Mouse (Mus musculus): ENCODE measurements around the gene Pam16. TPM values are rescaled to one million over a fixed set of nuclear protein-coding genes. Genes with fewer than 3 reads are reported as not detected.

Pam16 gene
- polyA plus RNA-seq (2015; fragmentation: Nextera tagmentation; extraction: Ambion mirVana): 162 and 171 TPM in 2 replicates

DNA sequence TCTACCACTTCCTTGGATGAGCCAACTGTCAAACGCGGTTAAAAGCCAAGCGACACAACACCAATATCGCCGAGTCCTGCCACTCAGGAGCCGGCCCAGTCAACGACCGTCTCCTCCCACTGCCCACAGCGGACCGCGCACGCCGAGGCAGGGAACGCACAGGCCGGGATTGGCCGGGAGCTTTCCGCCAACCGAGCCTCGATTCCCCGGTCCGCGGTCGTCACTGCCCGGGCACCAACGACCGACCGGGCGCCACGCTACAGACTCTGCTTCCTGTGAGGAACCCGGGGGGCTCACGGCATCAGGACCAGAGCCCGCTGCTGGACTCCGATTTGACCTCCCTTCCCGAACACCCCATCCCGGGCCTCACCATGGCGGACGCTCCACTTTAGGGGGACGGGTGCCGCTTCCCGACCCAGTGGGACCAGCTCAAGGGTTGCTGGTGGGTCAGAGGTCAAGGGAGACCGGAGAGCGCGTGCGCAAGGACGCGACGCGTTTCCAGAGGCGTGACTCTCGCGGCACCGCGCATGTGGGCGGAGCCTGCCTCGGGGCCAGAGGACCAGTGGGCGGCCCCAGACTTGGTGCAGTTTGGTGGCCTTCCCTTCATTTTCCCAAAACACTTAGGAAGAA is at the start of gene Pam16:
Pam16 (minus strand) TSS at position 508 of the 630 bp plus-strand sequence.
- WGBS: under 1% methylated on average over 56 of the region's 56 CpGs

DNA sequence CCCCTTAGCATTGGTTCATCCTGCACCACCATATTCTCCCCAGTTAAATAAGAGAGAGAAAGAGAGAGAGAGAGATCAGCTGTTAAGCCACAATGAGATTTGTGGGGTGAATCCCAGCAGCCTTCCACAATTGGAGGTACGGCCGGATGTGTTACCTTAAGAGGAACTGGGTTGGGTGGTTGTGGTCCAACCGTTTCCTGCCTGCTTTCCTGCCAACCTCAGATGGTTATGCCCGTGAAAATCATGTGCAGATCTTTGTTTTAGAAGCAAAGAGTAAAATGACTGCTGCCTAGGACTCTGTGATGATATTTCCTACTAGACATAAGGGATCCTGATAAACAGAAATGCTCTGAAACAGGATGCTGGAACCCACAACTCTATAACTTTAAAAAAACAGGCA is 49.3 kb upstream of the Pam16 start:
- Histone ChIP-seq H3K27me3 (no peaks in the 10 kb centered on the region), H3K4me1 (peaks cover 8% of the 10 kb centered on the region), H3K4me2 (replicated peaks) (no peak overlapping the region), H3K36me3 (peaks cover 20% of the 10 kb centered on the region; the same call in 1 of the 2 replicates), H3K27ac (replicated peaks) (no peak overlapping the region), H3K4me3 (no peak overlapping the region), H3K9ac (replicated peaks) (no peak overlapping the region), H3K9me3 (no peaks in the 10 kb centered on the region)
- WGBS: 91% methylated on average over 4 of the region's 4 CpGs
- ATAC-seq (replicated peaks): no peak

More for the DNA sequence above, at the start of gene Pam16:
- H3K4me2 ChIP-seq (replicated peaks): peak within 1 kb of the TSS; percentile 70
- no peaks in the 10 kb centered on the region for H3K36me3 ChIP-seq
- peak within 1 kb of the TSS; percentile 87 for H3K9ac ChIP-seq (replicated peaks)
- H3K9me3 ChIP-seq: no peaks in the 10 kb centered on the region
- peak within 1 kb of the TSS; percentile 86 for H3K4me3 ChIP-seq
- peak within 1 kb of the TSS; percentile 76 for H3K27ac ChIP-seq (replicated peaks)
- ATAC-seq (replicated peaks): peak; percentile 89
- H3K27me3 ChIP-seq: no peaks in the 10 kb centered on the region
- peaks cover 24% of the 10 kb centered on the region for H3K4me1 ChIP-seq

DNA sequence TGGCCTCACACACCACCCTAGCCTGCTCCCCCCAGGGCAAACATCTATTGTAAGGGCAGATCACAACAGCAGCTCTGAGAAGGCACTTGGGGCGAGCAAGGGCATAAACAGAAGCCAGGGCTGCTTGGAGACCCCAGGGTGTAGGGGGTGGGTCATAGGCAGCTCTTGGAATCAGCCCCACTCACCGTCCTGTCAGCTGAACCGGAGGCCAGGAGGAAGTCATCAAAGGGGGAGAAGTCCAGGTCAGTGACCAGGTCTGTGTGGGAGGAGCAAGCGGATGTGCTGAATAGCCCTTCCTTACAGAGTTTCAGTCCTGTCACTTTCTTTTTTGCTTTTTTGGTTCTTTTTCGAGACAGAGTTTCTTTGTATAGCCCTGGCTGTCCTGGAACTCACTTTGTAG is 45.5 kb upstream of the Pam16 start:
- H3K27me3 ChIP-seq: no peaks in the 10 kb centered on the region
- H3K4me2 ChIP-seq (replicated peaks): no peak overlapping the region
- no peak overlapping the region for H3K9ac ChIP-seq (replicated peaks)
- no peaks in the 10 kb centered on the region for H3K4me1 ChIP-seq
- H3K9me3 ChIP-seq: no peaks in the 10 kb centered on the region
- H3K36me3 ChIP-seq: peaks cover 24% of the 10 kb centered on the region
- H3K27ac ChIP-seq (replicated peaks): no peak overlapping the region
- no peak overlapping the region for H3K4me3 ChIP-seq
- 73% methylated on average over 5 of the region's 5 CpGs for WGBS
- no peak for ATAC-seq (replicated peaks)

DNA sequence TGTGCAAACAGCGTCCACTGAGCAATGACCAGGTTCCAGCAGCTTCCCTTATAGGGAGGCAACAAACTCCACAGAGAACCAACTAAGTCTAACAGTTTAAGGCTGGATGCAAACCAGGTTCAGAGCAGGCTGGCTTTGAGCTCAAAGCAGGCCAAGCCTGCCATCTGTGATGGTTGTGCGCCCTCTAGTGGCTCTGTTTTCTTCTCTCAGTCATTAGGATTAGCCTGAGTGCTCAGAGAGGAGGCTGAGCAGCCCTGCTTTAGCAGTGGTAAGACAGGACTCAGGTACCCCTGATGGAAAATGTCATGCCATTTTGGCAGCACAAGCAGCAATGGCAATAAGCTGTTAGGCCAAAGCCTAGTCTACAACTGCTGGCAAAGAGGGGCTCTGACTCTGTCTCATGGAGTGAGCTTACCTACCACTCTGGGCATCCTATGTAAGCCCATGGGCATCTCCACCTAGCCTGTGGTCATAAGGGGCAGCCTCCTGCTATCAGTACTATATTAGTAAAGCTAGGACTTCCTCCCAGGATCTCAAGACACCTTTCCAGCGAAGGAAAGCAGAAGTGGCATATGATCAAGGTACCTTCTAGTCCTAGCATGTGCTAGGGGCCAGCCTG is 42.5 kb upstream of the Pam16 start:
- Histone ChIP-seq H3K36me3 (peaks cover 13% of the 10 kb centered on the region), H3K9ac (replicated peaks) (no peak overlapping the region), H3K27me3 (no peaks in the 10 kb centered on the region), H3K27ac (replicated peaks) (no peak overlapping the region), H3K9me3 (no peaks in the 10 kb centered on the region), H3K4me1 (no peaks in the 10 kb centered on the region), H3K4me3 (no peak overlapping the region), H3K4me2 (replicated peaks) (no peak overlapping the region)
- peak; percentile 87 for ATAC-seq (replicated peaks)
- 27% methylated on average over 3 of the region's 3 CpGs for WGBS

DNA sequence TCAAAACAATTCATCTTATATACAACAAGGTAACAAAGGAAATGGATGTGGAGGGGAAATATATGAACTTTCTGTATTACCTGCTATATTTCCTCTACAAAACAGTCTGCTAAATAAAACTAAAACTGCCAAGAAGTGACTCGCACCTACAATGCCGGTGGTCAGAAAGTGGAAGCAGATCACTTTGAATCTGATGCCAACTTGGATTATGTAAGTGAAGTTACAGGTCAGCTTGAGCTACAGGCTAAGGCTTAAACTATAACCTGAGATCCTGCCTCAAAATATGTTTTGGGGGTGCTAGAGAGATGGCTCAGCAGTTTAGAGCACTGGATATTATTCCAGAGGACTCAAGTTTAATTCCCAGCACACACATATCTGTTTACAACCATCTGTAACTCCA is 40.9 kb upstream of the Pam16 start:
- peaks cover 22% of the 10 kb centered on the region for H3K36me3 ChIP-seq
- no peak overlapping the region for H3K27ac ChIP-seq (replicated peaks)
- no peaks in the 10 kb centered on the region for H3K27me3 ChIP-seq
- no peak overlapping the region for H3K9ac ChIP-seq (replicated peaks)
- no peak for ATAC-seq (replicated peaks)
- 86% methylated on average over 2 of the region's 2 CpGs for WGBS
- no peaks in the 10 kb centered on the region for H3K4me1 ChIP-seq
- H3K4me2 ChIP-seq (replicated peaks): no peak overlapping the region
- no peaks in the 10 kb centered on the region for H3K9me3 ChIP-seq
- H3K4me3 ChIP-seq: no peak overlapping the region

DNA sequence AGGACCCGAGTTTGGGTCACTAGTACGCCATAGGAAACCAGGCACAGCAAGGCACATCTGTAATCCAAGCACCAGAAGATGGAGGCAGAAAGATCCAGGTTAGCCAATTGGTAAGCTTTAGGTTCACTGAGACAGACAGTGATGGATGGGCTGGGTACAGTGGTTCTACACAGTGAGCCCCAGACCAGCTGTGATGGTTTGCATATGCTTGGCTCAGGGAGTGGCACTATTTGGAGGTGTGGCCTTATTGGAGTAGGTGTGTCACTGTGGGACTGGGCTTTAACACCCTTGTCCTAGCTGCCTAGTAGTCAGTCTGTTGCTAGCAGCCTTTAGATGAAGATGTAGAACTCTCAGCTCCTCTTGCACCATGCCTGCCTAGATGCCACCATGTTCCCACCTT is 39.0 kb upstream of the Pam16 start:
- Histone ChIP-seq H3K27ac (replicated peaks) (no peak overlapping the region), H3K4me2 (replicated peaks) (no peak overlapping the region), H3K4me3 (no peak overlapping the region), H3K9ac (replicated peaks) (no peak overlapping the region), H3K4me1 (peaks cover 6% of the 10 kb centered on the region), H3K36me3 (peaks cover 18% of the 10 kb centered on the region), H3K27me3 (no peaks in the 10 kb centered on the region), H3K9me3 (no peaks in the 10 kb centered on the region)
- 82% methylated on average over 2 of the region's 2 CpGs for WGBS
- ATAC-seq (replicated peaks): no peak

DNA sequence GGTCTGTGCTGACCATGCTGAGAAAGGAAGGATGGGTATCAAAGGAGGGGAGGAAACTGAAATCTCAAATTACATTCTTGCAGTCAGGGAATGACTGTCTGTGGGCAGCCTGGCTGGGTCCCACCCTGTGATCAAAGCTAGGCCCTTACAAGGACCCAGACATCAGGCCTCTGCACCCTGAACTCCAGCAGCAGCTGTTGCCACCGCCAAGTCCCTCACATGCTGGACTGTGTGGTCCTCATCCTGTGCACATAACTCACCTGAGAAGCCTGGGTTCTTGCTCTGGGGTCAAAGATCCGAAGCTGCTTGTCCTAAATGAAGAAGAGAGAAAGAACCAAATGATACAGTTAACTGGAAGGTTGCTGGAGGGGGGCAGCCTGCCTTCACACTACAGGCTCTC is 36.8 kb upstream of the Pam16 start:
- H3K4me1 ChIP-seq: peaks cover 9% of the 10 kb centered on the region
- no peak for ATAC-seq (replicated peaks)
- no peak overlapping the region for H3K4me2 ChIP-seq (replicated peaks)
- H3K4me3 ChIP-seq: no peak overlapping the region
- H3K9me3 ChIP-seq: no peaks in the 10 kb centered on the region
- no peak overlapping the region for H3K9ac ChIP-seq (replicated peaks)
- H3K36me3 ChIP-seq: peaks cover 11% of the 10 kb centered on the region
- 84% methylated on average over 2 of the region's 2 CpGs for WGBS
- no peaks in the 10 kb centered on the region for H3K27me3 ChIP-seq
- H3K27ac ChIP-seq (replicated peaks): no peak overlapping the region

DNA sequence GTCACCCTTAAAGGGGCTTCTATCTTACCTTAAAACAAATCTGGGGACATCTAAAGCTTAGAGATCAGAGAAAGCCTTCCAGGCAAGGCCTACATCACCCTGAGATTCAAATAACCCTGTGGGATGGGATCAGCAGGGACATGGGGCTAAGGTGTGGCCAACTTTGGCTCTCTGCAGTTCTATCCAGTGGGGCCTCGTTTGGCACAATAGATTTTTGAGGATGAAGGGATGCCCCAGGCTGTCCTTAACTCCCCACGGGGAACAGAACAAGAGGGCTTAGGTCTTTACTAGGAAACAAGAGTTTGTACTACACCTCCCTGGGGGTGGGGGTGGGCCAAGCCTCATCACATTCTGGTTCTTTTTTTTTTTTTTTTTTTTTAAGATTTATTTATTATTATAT is 34.5 kb upstream of the Pam16 start:
- H3K27ac ChIP-seq (replicated peaks): no peak overlapping the region

DNA sequence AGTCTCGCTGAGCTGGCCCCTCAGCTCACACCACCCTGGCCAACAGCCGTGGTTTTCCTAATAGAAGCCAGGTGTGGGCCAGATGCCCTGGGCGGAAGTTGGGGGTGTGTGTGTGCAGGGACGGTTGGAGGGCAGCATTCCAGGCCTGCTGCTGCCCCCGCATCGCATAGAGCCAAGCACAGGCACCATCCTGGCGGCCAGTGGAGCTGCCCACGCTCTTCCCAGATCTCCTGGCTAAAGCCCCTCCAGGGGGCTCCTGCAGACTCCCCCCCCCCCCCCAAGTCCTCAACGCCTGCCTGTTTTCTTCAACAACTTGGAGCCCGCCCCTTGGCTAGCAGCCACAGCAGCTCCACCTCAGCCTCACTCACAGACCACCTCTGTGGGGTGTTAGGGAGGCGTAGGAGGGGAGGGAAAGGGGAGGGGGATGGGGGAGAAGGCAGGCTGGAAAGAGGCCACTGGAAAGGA is 34.0 kb upstream of the Pam16 start:
- Histone ChIP-seq H3K4me2 (replicated peaks) (no peak overlapping the region), H3K36me3 (0 out of 2 replicates have a peak, but pooled peaks cover 10% of the 10 kb centered on the region), H3K27me3 (no peaks in the 10 kb centered on the region), H3K4me1 (peaks cover 9% of the 10 kb centered on the region), H3K27ac (replicated peaks) (peak overlapping the region; percentile 48), H3K4me3 (no peak overlapping the region), H3K9me3 (no peaks in the 10 kb centered on the region), H3K9ac (replicated peaks) (no peak overlapping the region)
- no peak; the same call in 1 of the 2 replicates for ATAC-seq (replicated peaks)
- WGBS: 20% methylated on average over 11 of the region's 11 CpGs

More for the DNA sequence above, 34.5 kb upstream of the Pam16 start:
- Histone ChIP-seq H3K4me1 (peaks cover 9% of the 10 kb centered on the region), H3K4me2 (replicated peaks) (no peak overlapping the region), H3K36me3 (0 out of 2 replicates have a peak, but pooled peaks cover 10% of the 10 kb centered on the region), H3K4me3 (no peak overlapping the region), H3K9me3 (no peaks in the 10 kb centered on the region), H3K9ac (replicated peaks) (no peak overlapping the region), H3K27me3 (no peaks in the 10 kb centered on the region)
- no peak for ATAC-seq (replicated peaks)
- WGBS: 11% methylated on average over 2 of the region's 2 CpGs

DNA sequence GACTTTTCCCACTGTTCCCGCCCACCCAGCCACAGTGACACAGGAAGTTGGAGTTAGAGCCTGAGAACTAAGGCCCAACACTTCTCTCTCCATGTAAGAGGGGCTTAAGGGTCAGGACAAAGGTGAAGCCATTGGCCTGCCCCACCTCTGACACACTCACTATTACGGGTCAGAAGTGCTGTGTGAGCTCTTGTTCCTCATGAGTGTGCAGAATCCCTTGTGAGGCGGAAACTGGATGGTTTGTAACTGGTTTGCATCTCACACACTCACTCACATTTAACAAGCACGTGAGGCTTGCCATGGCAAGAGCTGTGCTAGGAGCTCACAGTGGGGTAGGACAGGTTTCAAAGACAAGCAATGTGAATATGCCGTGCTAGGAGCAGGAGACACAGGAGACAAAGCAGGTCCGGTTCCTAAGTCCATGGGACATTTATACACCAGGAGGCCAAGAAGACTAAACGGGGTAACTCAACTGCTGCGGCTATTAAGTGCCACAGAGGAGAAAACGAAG is 31.8 kb upstream of the Pam16 start:
- 0 out of 2 replicates have a peak, but pooled peaks cover 13% of the 10 kb centered on the region for H3K36me3 ChIP-seq
- peaks cover 9% of the 10 kb centered on the region for H3K4me1 ChIP-seq
- no peak overlapping the region for H3K27ac ChIP-seq (replicated peaks)
- H3K9me3 ChIP-seq: no peaks in the 10 kb centered on the region
- H3K27me3 ChIP-seq: no peaks in the 10 kb centered on the region
- H3K4me3 ChIP-seq: no peak overlapping the region
- no peak overlapping the region for H3K4me2 ChIP-seq (replicated peaks)
- WGBS: 61% methylated on average over 9 of the region's 9 CpGs
- H3K9ac ChIP-seq (replicated peaks): no peak overlapping the region
- no peak for ATAC-seq (replicated peaks)

DNA sequence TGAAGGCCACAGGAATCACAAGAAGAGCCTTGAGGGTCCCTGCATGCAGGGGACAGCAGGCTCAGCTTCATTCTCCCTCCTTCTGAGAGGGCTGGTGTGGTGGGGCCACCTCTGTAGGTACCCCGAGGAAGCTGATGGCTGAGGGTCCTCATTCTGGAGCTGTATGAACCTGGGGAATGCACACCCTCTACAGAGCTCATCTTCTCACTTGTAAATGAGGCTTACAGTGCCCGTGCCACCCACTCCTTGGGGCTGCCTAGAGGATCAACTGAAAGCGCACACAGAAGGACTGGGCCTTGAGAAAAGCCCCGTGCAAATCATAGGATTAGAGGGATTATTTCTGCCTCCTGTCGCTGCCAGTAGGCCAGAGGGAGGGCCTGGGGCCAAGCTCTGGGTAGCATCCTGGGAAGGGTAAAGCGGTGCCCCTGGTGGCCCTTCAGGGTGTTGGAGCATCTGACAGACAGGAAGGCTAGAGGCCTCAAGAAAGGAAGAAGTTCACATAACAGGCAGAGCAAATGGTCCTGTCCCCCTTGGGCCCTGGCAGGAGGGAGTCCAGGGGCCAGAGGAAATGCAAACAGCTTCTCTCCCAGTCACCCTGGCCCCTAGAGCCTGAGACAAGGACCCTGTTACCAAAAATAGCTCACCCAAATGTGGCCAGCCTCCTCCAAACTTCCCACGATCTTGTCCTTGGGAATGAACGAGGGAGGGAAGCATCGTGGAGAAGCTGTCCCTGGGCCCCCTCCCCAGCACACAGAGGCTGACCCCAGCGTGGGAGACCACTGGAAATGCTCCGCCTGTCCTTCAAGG is 31.2 kb upstream of the Pam16 start:
- H3K4me3 ChIP-seq: no peak overlapping the region
- ATAC-seq (replicated peaks): no peak
- H3K27ac ChIP-seq (replicated peaks): no peak overlapping the region
- H3K9me3 ChIP-seq: no peaks in the 10 kb centered on the region
- H3K9ac ChIP-seq (replicated peaks): no peak overlapping the region
- no peak overlapping the region for H3K4me2 ChIP-seq (replicated peaks)
- no peaks in the 10 kb centered on the region for H3K27me3 ChIP-seq
- peaks cover 9% of the 10 kb centered on the region for H3K4me1 ChIP-seq
- peaks cover 8% of the 10 kb centered on the region; the same call in 1 of the 2 replicates for H3K36me3 ChIP-seq
- WGBS: 39% methylated on average over 11 of the region's 11 CpGs

DNA sequence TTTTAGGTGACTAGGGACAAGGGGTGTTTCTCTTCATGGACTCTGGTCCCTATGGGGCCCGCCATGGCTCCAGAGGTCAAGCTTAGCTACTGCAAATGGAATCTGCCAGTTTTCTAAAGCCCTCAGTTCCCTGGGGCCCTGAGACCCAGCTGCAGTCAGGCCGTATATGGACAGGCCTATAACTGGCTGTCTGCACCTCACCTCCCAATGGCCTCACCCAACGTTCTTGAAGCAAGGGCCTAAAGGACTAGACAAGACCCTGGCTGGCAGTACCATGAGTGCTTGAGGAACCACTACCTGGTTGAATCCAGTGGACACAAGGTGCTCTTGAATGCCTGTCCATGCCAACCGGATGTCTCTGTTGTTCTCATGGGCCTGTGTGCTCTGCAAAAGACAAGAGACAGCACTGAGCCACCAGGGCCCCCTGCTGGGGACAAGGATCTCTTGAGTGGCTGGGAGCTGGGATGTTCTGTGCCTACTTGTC is 30.5 kb upstream of the Pam16 start:
- H3K4me2 ChIP-seq (replicated peaks): no peak overlapping the region

More for the DNA sequence above, 30.5 kb upstream of the Pam16 start:
- Histone ChIP-seq H3K27ac (replicated peaks) (no peak overlapping the region), H3K36me3 (peaks cover 10% of the 10 kb centered on the region; the same call in 1 of the 2 replicates), H3K4me3 (no peak overlapping the region), H3K27me3 (no peaks in the 10 kb centered on the region), H3K9me3 (no peaks in the 10 kb centered on the region), H3K4me1 (peaks cover 9% of the 10 kb centered on the region), H3K9ac (replicated peaks) (no peak overlapping the region)
- 80% methylated on average over 4 of the region's 4 CpGs for WGBS
- ATAC-seq (replicated peaks): no peak

All from forebrain, embryonic 15.5 days (tissue).